Comparison of ENCODE assay signal across 22 mouse cellular contexts in the genomic region with DNA sequence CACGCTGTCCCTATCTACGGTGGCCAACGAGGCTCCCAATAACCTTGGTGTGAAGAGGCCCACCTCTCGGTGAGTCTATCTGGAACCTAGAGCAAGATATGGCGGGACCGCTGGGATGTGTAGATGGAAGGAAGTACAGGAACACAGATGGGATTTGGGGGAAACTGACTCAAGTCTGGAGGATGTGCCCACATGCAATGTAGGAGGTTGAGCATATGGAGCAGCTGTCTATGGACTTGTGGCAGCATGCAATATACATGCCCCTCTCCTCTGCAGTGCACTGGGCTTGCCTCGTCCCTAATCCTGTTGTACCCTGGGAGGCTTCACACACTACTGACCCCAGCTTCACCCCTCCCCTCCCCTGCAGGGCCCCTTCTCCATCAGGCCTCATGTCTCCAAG. TPM values are rescaled to one million over a fixed set of nuclear protein-coding genes. Genes with fewer than 3 reads are reported as not detected.
"Had no signal": no experiment of that assay in that cellular context is flagged by ENCODE, and none has a peak within 500 bp of the region (broad histone marks: within the 10 kb centered on the region; RNA-seq: fewer than 3 reads in every experiment).

No protein-coding gene starts in this region.

- DNase-seq: kidney, adult 18-20 months; kidney, postnatal 36 days; left cerebral cortex, postnatal 4 days; liver, postnatal 0 days; lung, embryonic 14.5 days; midbrain, embryonic 14.5 days; right cerebral cortex, adult 18-20 months; right cerebral cortex, postnatal 14 days; right cerebral cortex, postnatal 4 days; thymus, postnatal 25 days had no signal

- H3K4me3 ChIP-seq: limb, embryonic 12.5 days; limb, embryonic 15.5 days; neural tube, embryonic 12.5 days; neural tube, embryonic 15.5 days had no signal

- ATAC-seq: inflammation-experienced regulatory T-cells, adult 6 months; intestine, embryonic 16.5 days; liver, postnatal 0 days; lung, postnatal 0 days had no signal

- H3K27ac ChIP-seq: limb, embryonic 12.5 days; liver, embryonic 14.5 days; macrophage; neural tube, embryonic 12.5 days; neural tube, embryonic 15.5 days had no signal

RNA-seq across cellular contexts. Expression of a gene that starts 17.5 kb away (rescaled TPM):
- total RNA-seq: layer of hippocampus, postnatal 10 days; left cerebral cortex, adult 8-10 months; megakaryocyte-erythroid progenitor cell, adult 5-6 weeks had no signal
